Mouse (Mus musculus) G1E (cell line): ENCODE measurements around the gene Gm44965.

Experiments used
- CTCF ChIP-seq: IDR thresholded peaks from 2 replicates; pipeline ENCODE4 v1.5.1; 2012; ENCODE audit warnings: low read depth, low read length, inconsistent platforms, mixed read lengths
- GATA1 ChIP-seq: IDR thresholded peaks from 2 replicates; pipeline ENCODE4 v1.6.1; 2012; ENCODE audit warnings: borderline replicate concordance, low read length, inconsistent platforms, mixed read lengths
- GATA2 ChIP-seq: IDR thresholded peaks from 2 replicates; pipeline ENCODE4 v1.6.1; 2012; ENCODE audit warnings: low read depth, low read length, inconsistent platforms, borderline replicate concordance
- POLR2AphosphoS5 ChIP-seq: IDR thresholded peaks from 2 replicates; pipeline ENCODE4 v1.6.1; 2012; ENCODE audit warnings: low read depth, low read length, inconsistent platforms; ENCODE audit not compliant: insufficient replicate concordance
- TAL1 ChIP-seq: conservative IDR thresholded peaks from 2 replicates; pipeline ENCODE4 v1.6.1; 2012; ENCODE audit warnings: low read depth, low read length, inconsistent platforms, mixed read lengths

- TF ChIP-seq CTCF (no peak), TAL1 (no peak), GATA2 (no peak), POLR2AphosphoS5 (no peak), GATA1 (no peak)
These were observed 45.4 kb upstream of the Gm44965 start for GRCm38 (mm10) chr6:48548314-48548713.
